Mouse (Mus musculus) adrenal gland, postnatal 14 days (tissue): ENCODE measurements around the gene Gm21637. TPM values are rescaled to one million over a fixed set of nuclear protein-coding genes. Genes with fewer than 3 reads are reported as not detected.
"Not testable (repeated sequence)": the region's sequence is repeated elsewhere in the genome, so short reads cannot be mapped to it uniquely, and the experiment has no call there.

Experiments used
- DNase-seq: peaks from one replicate; pipeline ENCODE4 v3.0.0; 2021; ENCODE audit warnings: mixed read lengths
- long read RNA-seq, 2 experiments: library from polyadenylated mRNA; stranded (forward); transcript quantifications; one replicate each; pipeline ENCODE4 v2.0.0; 2021
- total RNA-seq: library from RNA; stranded (reverse); gene quantifications from 2 replicates; pipeline ENCODE4 v1.2.3, GENCODE M21; 2021

Gm21637 gene
- total RNA-seq: not detected in 2 replicates
- long read RNA-seq, experiment 1: 0 reads
- long read RNA-seq, experiment 2: 0 reads

DNA sequence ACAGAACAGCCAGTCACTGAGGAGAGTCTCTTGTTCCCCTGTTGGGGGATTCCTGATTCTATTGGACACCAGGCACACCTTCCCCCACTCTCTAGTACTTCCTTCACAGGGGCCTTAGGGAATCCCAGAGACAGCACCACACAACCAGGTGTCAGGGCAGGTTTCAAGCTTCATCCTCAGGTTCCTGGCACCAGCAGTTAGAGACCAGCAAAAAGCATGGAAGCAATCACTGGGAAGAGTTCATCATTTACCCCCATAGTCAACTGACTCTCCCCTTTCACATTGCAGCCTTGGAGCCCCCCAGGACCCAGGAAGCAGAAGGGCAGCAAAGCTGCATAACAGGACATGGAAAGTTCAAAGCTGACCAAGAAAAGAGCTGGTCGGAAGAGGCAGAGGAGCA, at the start of gene Gm21637:
TSS of gene Gm21637 (plus strand) at position 301 of the 400 bp plus-strand sequence.
- DNase-seq: not testable (repeated sequence)

Other genes with a start within 250 kb of the Gm21637 start
- not detected in 2 replicates for gene Btbd35f25, start 244.9 kb upstream of the Gm21637 start, total RNA-seq
- not detected in 2 replicates for gene Btbd35f22, start 85.8 kb downstream of the Gm21637 start, total RNA-seq